Mouse (Mus musculus) heart, embryonic 14.5 days (tissue): ENCODE data around the gene H2-T22. TPM values are rescaled to one million over a fixed set of nuclear protein-coding genes. Genes with fewer than 3 reads are reported as not detected.
"Not testable (repeated sequence)": the region's sequence is repeated elsewhere in the genome, so short reads cannot be mapped to it uniquely, and the experiment has no call there.

Experiments
- ATAC-seq: fragments of 200-750 bp; cut with Nextera tagmentation; 2 replicates; pipeline ENCODE4 v1.8.0; 2017; ENCODE audit warnings: low read depth, moderate TSS enrichment; ENCODE audit not compliant: insufficient number of reproducible peaks, insufficient read depth, low FRiP score
- H3K27ac ChIP-seq, 2 experiments: fragments of 200-500 bp in 1 of 2; fragments of 300-500 bp in 1 of 2; sonication (generic) in 1 of 2; replicated peaks in 1 of 2; 2 replicates each; pipeline ENCODE4 v1.5.1; 2012 to 2014; ENCODE audit warnings: low read depth in 2 of 2, low read length in 2 of 2, control low read depth in 1 of 2, mild to moderate bottlenecking in 1 of 2, mixed read lengths in 1 of 2; ENCODE audit not compliant: control insufficient read depth in 1 of 2, insufficient read depth in 1 of 2
- H3K27me3 ChIP-seq: fragments of 300-500 bp; sonication (generic); 2 replicates; pipeline ENCODE4 v1.6.1; 2014; ENCODE audit warnings: mild to moderate bottlenecking, low read length, control low read depth; ENCODE audit not compliant: control insufficient read depth, insufficient read depth
- H3K36me3 ChIP-seq: fragments of 300-500 bp; sonication (generic); 2 replicates; pipeline ENCODE4 v1.6.1; 2014; ENCODE audit warnings: mild to moderate bottlenecking, control low read depth, low read length, mixed read lengths; ENCODE audit not compliant: control insufficient read depth, insufficient read depth
- H3K4me1 ChIP-seq, 2 experiments: fragments of 200-500 bp in 1 of 2; fragments of 300-500 bp in 1 of 2; sonication (generic) in 1 of 2; 2 replicates each; pipeline ENCODE4 v1.6.1; 2012 to 2014; ENCODE audit warnings: low read length in 2 of 2, control low read depth in 1 of 2, mixed read lengths in 1 of 2; ENCODE audit not compliant: control insufficient read depth in 2 of 2, insufficient read depth in 2 of 2
- H3K4me2 ChIP-seq: fragments of 300-500 bp; sonication (generic); 2 replicates; pipeline ENCODE4 v1.6.1; 2014; ENCODE audit warnings: mild to moderate bottlenecking, low read length
- H3K4me3 ChIP-seq, 2 experiments: fragments of 200-500 bp in 1 of 2; fragments of 300-500 bp in 1 of 2; sonication (generic) in 1 of 2; 2 replicates each; pipeline ENCODE4 v1.5.1; 2012 to 2014; ENCODE audit warnings: low read length in 2 of 2, mild to moderate bottlenecking in 2 of 2, control low read depth in 1 of 2, low read depth in 1 of 2, moderate library complexity in 1 of 2; ENCODE audit not compliant: control insufficient read depth in 1 of 2, insufficient read depth in 1 of 2
- H3K9ac ChIP-seq: fragments of 300-500 bp; sonication (generic); 2 replicates; pipeline ENCODE4 v1.6.1; 2014; ENCODE audit warnings: mild to moderate bottlenecking, low read length
- H3K9me3 ChIP-seq: fragments of 300-500 bp; sonication (generic); 2 replicates; pipeline ENCODE4 v1.6.1; 2016; ENCODE audit warnings: low read length, control low read depth; ENCODE audit not compliant: control insufficient read depth
- WGBS: fragments of 180-500 bp; shearing (Covaris S2); extraction: QIAGEN DNeasy Blood & Tissue Kit; methylation state at CpG from one replicate; pipeline ENCODE4 v1.1.7; 2014; 5-methylcytosine and 5-hydroxymethylcytosine counted together
- polyA plus RNA-seq: library from polyadenylated mRNA; unstranded; fragments of >200 nt; fragmentation: Nextera tagmentation; extraction: Ambion mirVana; gene quantifications from 2 replicates; pipeline ENCODE4 v1.2.1, GENCODE M21; 2014

Gene H2-T22
- polyA plus RNA-seq, 1 experiment from 2014 or later: 7.4 TPM

DNA sequence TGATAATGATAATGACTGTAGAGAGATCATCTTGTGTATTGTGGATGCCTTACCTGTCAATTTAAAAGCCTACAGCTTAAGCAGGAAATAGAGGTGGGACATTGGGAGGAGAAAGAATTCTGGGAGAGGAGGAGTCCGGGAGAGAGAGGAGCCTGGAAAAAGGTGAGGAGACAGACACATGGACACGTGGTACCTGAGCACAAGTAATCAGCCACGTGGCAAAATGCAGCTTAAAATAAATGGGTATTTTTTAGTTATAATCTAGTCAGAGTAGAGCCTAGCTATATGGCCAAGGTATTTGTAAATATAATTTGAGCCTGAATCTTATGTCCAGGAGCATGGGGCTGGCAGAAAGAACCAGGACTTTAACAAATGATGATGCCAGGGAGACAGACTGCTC, 23.0 kb downstream of the H2-T22 start:
- H3K36me3 ChIP-seq: 0 out of 2 replicates have a peak, but pooled peaks cover under 1% of the 10 kb centered on the region
- ATAC-seq: no peak
- peak overlapping the region; percentile 29; the same call in 1 of the 2 replicates for H3K4me2 ChIP-seq
- H3K27ac ChIP-seq: no peak overlapping the region
- no peaks in the 10 kb centered on the region; the same call in 1 of the 2 replicates for H3K9me3 ChIP-seq
- H3K27me3 ChIP-seq: no peaks in the 10 kb centered on the region
- no peak overlapping the region for H3K9ac ChIP-seq
- no peak overlapping the region for H3K4me3 ChIP-seq
- peaks cover 0 to 6% of the 10 kb centered on the region in 2 experiments; a peak in 2 of 4 replicates for H3K4me1 ChIP-seq
- 68% methylated on average over 3 of the region's 3 CpGs for WGBS

DNA sequence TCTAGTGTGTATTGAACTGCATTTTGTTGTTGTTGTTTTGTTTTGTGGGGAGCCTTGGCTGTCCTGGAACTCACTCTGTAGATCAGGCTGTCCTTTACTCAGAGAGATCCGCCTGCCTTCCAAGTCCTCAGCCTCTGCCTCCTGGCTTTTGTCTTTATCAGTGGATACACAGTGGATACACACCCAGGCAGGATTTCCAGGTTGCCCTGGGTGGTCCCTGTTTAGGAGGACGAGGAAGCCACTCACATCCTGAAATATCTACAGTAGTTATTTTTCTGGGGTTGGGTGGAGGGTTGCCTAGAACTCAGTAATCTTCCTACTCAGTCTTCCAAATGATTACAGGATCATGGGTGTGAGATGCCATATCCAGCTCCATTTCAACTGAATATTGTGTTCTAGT, 23.6 kb downstream of the H2-T22 start:
- H3K36me3 ChIP-seq: 0 out of 2 replicates have a peak, but pooled peaks cover 5% of the 10 kb centered on the region
- H3K27me3 ChIP-seq: no peaks in the 10 kb centered on the region
- WGBS: 42% methylated on average over 2 of the region's 2 CpGs
- no peak overlapping the region for H3K4me3 ChIP-seq
- H3K27ac ChIP-seq: no peak overlapping the region
- H3K9me3 ChIP-seq: no peaks in the 10 kb centered on the region; the same call in 1 of the 2 replicates
- no peak for ATAC-seq
- H3K4me1 ChIP-seq: peaks cover 0 to 4% of the 10 kb centered on the region in 2 experiments; a peak in 2 of 4 replicates
- no peak overlapping the region for H3K9ac ChIP-seq
- H3K4me2 ChIP-seq: no peak overlapping the region

DNA sequence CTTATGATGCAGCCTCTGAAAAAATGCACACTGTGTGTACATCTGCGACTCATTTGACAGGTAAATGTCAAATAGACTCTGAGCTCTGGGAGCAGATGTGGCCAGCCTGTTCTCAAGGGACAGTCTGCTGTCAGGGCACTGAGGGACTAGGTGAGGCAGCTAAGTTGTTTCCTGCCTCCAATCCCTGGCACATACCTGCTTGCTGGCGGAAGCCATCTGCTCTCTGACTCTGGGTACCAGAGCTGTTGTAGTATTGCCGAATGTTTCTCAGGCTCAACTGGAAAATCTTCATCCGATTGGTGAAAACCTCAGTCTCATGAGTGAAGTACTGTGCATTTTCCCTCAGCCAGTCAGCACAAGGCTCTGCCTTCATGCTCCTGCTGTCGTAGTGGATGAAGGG, 25.5 kb downstream of the H2-T22 start:
- H3K4me3 ChIP-seq: no peak overlapping the region
- no peak overlapping the region for H3K9ac ChIP-seq
- 82% methylated on average over 5 of the region's 5 CpGs for WGBS
- H3K4me1 ChIP-seq: no peaks in the 10 kb centered on the region; a peak in 1 of 4 replicates
- H3K9me3 ChIP-seq: no peaks in the 10 kb centered on the region; the same call in 1 of the 2 replicates
- no peaks in the 10 kb centered on the region for H3K27me3 ChIP-seq
- 0 out of 2 replicates have a peak, but pooled peaks cover 5% of the 10 kb centered on the region for H3K36me3 ChIP-seq
- H3K27ac ChIP-seq: no peak overlapping the region
- ATAC-seq: no peak
- no peak overlapping the region for H3K4me2 ChIP-seq

DNA sequence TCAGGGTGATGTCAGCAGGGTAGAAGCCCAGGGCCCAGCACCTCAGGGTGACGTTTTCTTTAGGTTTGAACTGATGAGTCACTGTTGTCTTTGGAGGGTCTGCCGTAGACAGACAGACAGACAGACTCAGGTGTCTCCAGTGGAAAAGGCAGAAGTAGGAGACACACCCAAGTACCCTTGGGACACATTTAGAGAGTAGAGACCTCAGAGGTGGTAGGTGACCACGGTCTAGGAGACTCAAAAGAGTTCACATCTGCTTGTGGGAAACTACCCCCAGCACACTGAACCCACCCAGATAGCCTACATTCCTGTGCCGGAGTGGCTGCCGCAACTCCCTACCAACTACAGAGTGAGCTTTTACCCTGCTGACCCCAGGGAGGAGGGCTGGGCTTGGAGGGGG, 27.6 kb downstream of the H2-T22 start:
- Histone ChIP-seq H3K4me3 (no peak overlapping the region), H3K36me3 (0 out of 2 replicates have a peak, but pooled peaks cover 5% of the 10 kb centered on the region), H3K27ac (no peak overlapping the region), H3K9me3 (no peaks in the 10 kb centered on the region), H3K9ac (no peak overlapping the region), H3K4me1 (no peaks in the 10 kb centered on the region), H3K4me2 (no peak overlapping the region), H3K27me3 (no peaks in the 10 kb centered on the region)
- 87% methylated on average over 5 of the region's 5 CpGs for WGBS
- ATAC-seq: no peak

DNA sequence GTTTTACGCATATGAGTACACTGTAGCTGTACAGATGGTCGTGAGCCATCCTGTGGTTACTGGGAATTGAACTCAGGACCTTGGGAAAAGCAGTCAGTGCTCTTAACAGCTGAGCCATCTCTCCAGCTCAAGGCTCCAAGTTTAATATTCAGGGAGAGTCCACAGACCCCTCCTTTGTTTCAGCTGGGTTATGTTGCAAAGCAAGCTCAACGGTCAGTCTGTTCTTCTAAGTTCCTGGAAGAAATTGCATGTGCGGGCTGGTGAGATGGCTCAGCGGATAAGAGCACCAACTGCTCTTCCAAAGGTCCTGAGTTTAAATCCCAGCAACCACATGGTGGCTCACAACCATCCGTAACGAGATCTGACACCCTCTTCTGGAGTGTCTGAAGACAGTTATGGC, 38.1 kb downstream of the H2-T22 start:
- H3K27ac ChIP-seq, H3K36me3 ChIP-seq, H3K9ac ChIP-seq, H3K9me3 ChIP-seq, H3K4me1 ChIP-seq, H3K4me2 ChIP-seq, H3K4me3 ChIP-seq, ATAC-seq, H3K27me3 ChIP-seq: not testable (repeated sequence)
- WGBS: 91% methylated on average over 7 of the region's 7 CpGs

DNA sequence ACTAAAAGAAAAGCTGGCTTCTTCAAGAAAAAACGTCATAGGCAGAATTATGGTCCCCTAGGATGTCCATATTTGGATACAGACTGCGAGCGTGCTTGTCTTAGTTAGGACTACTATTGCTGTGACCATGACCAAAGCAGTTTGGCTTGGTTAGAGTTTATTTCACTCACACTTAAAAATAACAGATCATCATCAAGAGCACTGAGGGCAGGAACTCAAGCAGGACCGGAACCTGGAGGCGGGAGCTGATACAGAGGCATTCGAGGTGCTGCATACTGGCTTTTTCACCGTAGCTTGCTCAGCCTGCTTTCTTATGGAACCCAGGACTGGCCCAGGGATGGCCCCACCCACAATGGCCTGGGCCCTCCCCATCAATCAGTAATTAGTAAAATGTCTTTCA, 39.2 kb downstream of the H2-T22 start:
- Histone ChIP-seq H3K4me1 (no peaks in the 10 kb centered on the region; a peak in 1 of 4 replicates), H3K27ac (no peak overlapping the region), H3K4me2 (no peak overlapping the region), H3K36me3 (no peaks in the 10 kb centered on the region), H3K9me3 (no peaks in the 10 kb centered on the region), H3K4me3 (no peak overlapping the region), H3K27me3 (no peaks in the 10 kb centered on the region), H3K9ac (no peak overlapping the region)
- 92% methylated on average over 7 of the region's 7 CpGs for WGBS
- ATAC-seq: no peak

DNA sequence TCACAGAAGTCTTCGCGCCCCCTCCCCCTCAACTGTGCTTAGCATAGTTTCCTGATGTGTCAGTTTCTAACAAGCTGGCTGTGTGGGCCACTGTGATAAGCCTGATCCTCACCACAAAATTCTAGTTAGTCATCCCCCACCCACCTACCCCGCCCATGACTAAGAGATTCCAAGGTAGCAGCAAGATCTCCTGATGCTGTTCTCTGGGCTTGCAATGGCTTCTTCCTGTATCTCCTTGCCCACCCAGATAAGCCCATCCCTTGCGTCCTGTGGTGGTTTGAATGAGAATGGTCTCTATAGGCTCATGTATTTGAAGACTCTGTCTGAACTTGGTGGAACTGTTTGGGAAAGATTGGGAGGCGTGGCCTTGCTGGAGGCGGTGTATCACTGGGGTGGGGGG, 40.6 kb downstream of the H2-T22 start:
- Histone ChIP-seq H3K4me2 (no peak overlapping the region), H3K36me3 (no peaks in the 10 kb centered on the region), H3K27me3 (no peaks in the 10 kb centered on the region), H3K4me3 (no peak overlapping the region), H3K27ac (no peak overlapping the region), H3K9me3 (no peaks in the 10 kb centered on the region), H3K9ac (no peak overlapping the region), H3K4me1 (peaks cover 0 to 6% of the 10 kb centered on the region in 2 experiments; a peak in 2 of 4 replicates)
- WGBS: 93% methylated on average over 6 of the region's 6 CpGs
- ATAC-seq: no peak
